Mouse (Mus musculus) gastrocnemius, postnatal 4 days (tissue): ENCODE results near the gene Vps26c. TPM values are rescaled to one million over a fixed set of nuclear protein-coding genes. Genes with fewer than 3 reads are reported as not detected.
A peak's percentile ranks its signal among the peaks of the same experiment; 100 is the strongest.

ENCODE experiments used
- DNase-seq, 2 experiments: peaks; one replicate each; pipeline ENCODE4 v3.0.0; 2021 to 2022; ENCODE audit warnings: low spot score in 2 of 2, mixed read lengths in 2 of 2
- long read RNA-seq, 2 experiments: library from polyadenylated mRNA; stranded (forward); transcript quantifications; one replicate each; pipeline ENCODE4 v2.0.0; 2021
- total RNA-seq, 2 experiments: library from RNA; stranded (reverse); gene quantifications; 2 replicates each; pipeline ENCODE4 v1.2.3; 2021

The Vps26c gene
- 10 to 100 TPM; 36.0 TPM for total RNA-seq
- long read RNA-seq, experiment 1, transcript Vps26c-201 (8 exons, 2,547 nt): major isoform, 38 of 55 reads
- long read RNA-seq, experiment 1, partial matches to known transcripts: 2 of 55 reads
- long read RNA-seq, experiment 1, other reads (novel, unspliced or antisense): 15 of 55 reads
- long read RNA-seq, experiment 2, transcript Vps26c-201 (8 exons, 2,547 nt): major isoform, 30 of 56 reads
- long read RNA-seq, experiment 2, partial matches to known transcripts: 2 of 56 reads
- long read RNA-seq, experiment 2, other reads (novel, unspliced or antisense): 24 of 56 reads

- peak; percentile 96 to 98 for DNase-seq
Measured at GRCm38 (mm10) chr16:94526344-94527151, at the start of gene Vps26c. Gene Vps26c (minus strand): TSS chr16:94526830.

- no peak for DNase-seq
Measured at GRCm38 (mm10) chr16:94575757-94576156, 49.1 kb upstream of the Vps26c start.

GRCm38 (mm10) chr16:94574718-94575094 lies 48.1 kb upstream of the Vps26c start:
- DNase-seq: no peak

GRCm38 (mm10) chr16:94574025-94574717 lies 47.5 kb upstream of the Vps26c start:
- no peak for DNase-seq

GRCm38 (mm10) chr16:94572422-94572821 lies 45.8 kb upstream of the Vps26c start:
- no peak for DNase-seq

- DNase-seq: no peak
Measured at GRCm38 (mm10) chr16:94571111-94571993, 44.7 kb upstream of the Vps26c start.

GRCm38 (mm10) chr16:94570361-94571041 lies 43.9 kb upstream of the Vps26c start:
- DNase-seq: peak; percentile 40 to 59

GRCm38 (mm10) chr16:94569229-94570176 lies 42.9 kb upstream of the Vps26c start, which contains the start of gene Dyrk1a:
Gene Dyrk1a (plus strand): TSS chr16:94570010.
- peak; percentile 98 for DNase-seq

GRCm38 (mm10) chr16:94568335-94569228 lies 42.0 kb upstream of the Vps26c start:
- no peak for DNase-seq

- DNase-seq: no peak
Measured at GRCm38 (mm10) chr16:94567751-94568150, 41.1 kb upstream of the Vps26c start.

GRCm38 (mm10) chr16:94566834-94567585 lies 40.4 kb upstream of the Vps26c start:
- DNase-seq: no peak

- DNase-seq: no peak
Measured at GRCm38 (mm10) chr16:94566124-94566523, 39.5 kb upstream of the Vps26c start.

- DNase-seq: no peak
Measured at GRCm38 (mm10) chr16:94560618-94561017, 34.0 kb upstream of the Vps26c start.

- no peak for DNase-seq
Measured at GRCm38 (mm10) chr16:94559782-94560181, 33.2 kb upstream of the Vps26c start.

GRCm38 (mm10) chr16:94559282-94559681 lies 32.7 kb upstream of the Vps26c start:
- no peak for DNase-seq

GRCm38 (mm10) chr16:94556228-94556627 lies 29.6 kb upstream of the Vps26c start:
- DNase-seq: no peak

- DNase-seq: no peak
Measured at GRCm38 (mm10) chr16:94555346-94555745, 28.7 kb upstream of the Vps26c start.
